Mouse (Mus musculus) testis, adult 2 months (tissue): Measurements from ENCODE around the gene Bmpr1b.

Experiments
- CTCF ChIP-seq: fragments of 200-500 bp; IDR thresholded peaks from 2 replicates; pipeline ENCODE4 v1.5.1; 2012; ENCODE audit warnings: low read depth, mild to moderate bottlenecking, inconsistent platforms, low read length, moderate library complexity; ENCODE audit not compliant: control insufficient read depth, insufficient read depth, insufficient replicate concordance
- POLR2A ChIP-seq: fragments of 200-500 bp; IDR thresholded peaks from 2 replicates; pipeline ENCODE4 v1.6.1; 2012; ENCODE audit warnings: low read depth, mild to moderate bottlenecking, inconsistent platforms, low read length, moderate library complexity; ENCODE audit not compliant: control insufficient read depth

DNA sequence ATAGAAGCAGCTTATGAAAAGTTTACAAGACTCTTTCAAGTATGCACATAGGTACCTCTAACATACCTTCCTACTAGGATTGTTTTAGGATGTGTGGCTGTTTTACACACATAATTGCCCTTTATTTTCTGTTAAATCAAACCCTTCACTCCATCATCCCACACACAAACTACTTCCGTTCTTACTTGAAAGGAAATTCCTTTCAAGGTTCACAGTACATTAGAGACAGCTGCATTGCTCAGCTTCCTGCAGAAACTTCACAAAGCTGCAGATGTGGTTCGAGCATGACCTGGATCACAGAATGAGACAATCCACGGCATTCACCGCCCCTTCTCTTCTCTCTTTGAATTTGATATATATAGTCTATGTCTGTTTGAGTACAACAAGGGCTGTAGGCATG lies 248.1 kb downstream of the Bmpr1b start:
- TF ChIP-seq POLR2A (no peak), CTCF (no peak)
